Mouse (Mus musculus): ENCODE data around the gene Coq7.
A peak's percentile ranks its signal among the peaks of the same experiment; 100 is the strongest.

Coq7 gene

GRCm38 (mm10) chr7:118494892-118495579, 38.1 kb downstream of the Coq7 start:
- DNase-seq, result no peak

- no peak for DNase-seq
Measured at GRCm38 (mm10) chr7:118493892-118494291, 39.3 kb downstream of the Coq7 start.

- DNase-seq, result peak; percentile 18 to 42
Measured at GRCm38 (mm10) chr7:118491431-118492147, 41.6 kb downstream of the Coq7 start, which contains the start of gene Itpripl2. Itpripl2 (minus strand) TSS chr7:118491975.

GRCm38 (mm10) chr7:118490666-118491430, 42.3 kb downstream of the Coq7 start:
- no peak for DNase-seq

- no peak for DNase-seq
Measured at GRCm38 (mm10) chr7:118489706-118490665, 43.2 kb downstream of the Coq7 start.

- DNase-seq, result no peak
Measured at GRCm38 (mm10) chr7:118488060-118488664, 45.0 kb downstream of the Coq7 start.

- DNase-seq, result no peak
Measured at GRCm38 (mm10) chr7:118486917-118487316, 46.2 kb downstream of the Coq7 start.

- DNase-seq, result no peak
Measured at GRCm38 (mm10) chr7:118483996-118484395, 49.2 kb downstream of the Coq7 start.

- DNase-seq, result no peak
Measured at GRCm38 (mm10) chr7:118482001-118482400, 51.2 kb downstream of the Coq7 start.

- no peak for DNase-seq
Measured at GRCm38 (mm10) chr7:118481047-118481810, 51.9 kb downstream of the Coq7 start.

- no peak for DNase-seq
Measured at GRCm38 (mm10) chr7:118480160-118480709, 52.9 kb downstream of the Coq7 start.

GRCm38 (mm10) chr7:118478835-118479312, 54.3 kb downstream of the Coq7 start:
- DNase-seq, result no peak

- no peak for DNase-seq
Measured at GRCm38 (mm10) chr7:118476428-118476827, 56.7 kb downstream of the Coq7 start.

GRCm38 (mm10) chr7:118475008-118475705, 58.0 kb downstream of the Coq7 start:
- no peak for DNase-seq

GRCm38 (mm10) chr7:118472886-118473285, 60.3 kb downstream of the Coq7 start:
- no peak for DNase-seq

- DNase-seq, result no peak
Measured at GRCm38 (mm10) chr7:118468060-118468459, 65.1 kb downstream of the Coq7 start.

- DNase-seq, result no peak
Measured at GRCm38 (mm10) chr7:118464432-118464831, 68.7 kb downstream of the Coq7 start.

GRCm38 (mm10) chr7:118462818-118463762, 70.1 kb downstream of the Coq7 start:
- DNase-seq, result no peak
